Mouse (Mus musculus): ENCODE measurements around the gene Hist1h2bb. TPM values are rescaled to one million over a fixed set of nuclear protein-coding genes. Genes with fewer than 3 reads are reported as not detected.

Gene Hist1h2bb
- total and polyA plus RNA-seq, 3 experiments = 0.53 to 2,852 (median 54.6) TPM

- TF ChIP-seq EP300 (IDR thresholded peaks at IDR 0.05; ENCODE audit: low read length) (no peak), ETS1 (conservative IDR thresholded peaks at IDR 0.05; ENCODE audit: low read depth, low read length) (peak; percentile 18; the same call in 1 of the 2 replicates), MAX (IDR thresholded peaks at IDR 0.05; ENCODE audit: low read length) (0 out of 2 replicates have a peak, but pooled peaks have one; percentile 54), JUND (conservative IDR thresholded peaks at IDR 0.05; ENCODE audit: low read depth, low read length) (0 out of 2 replicates have a peak, but pooled peaks have one; percentile 40), NELFE (IDR thresholded peaks at IDR 0.05; ENCODE audit: low read depth, low read length) (no peak), MAZ (IDR thresholded peaks at IDR 0.05; ENCODE audit: low read depth, low read length) (no peak), USF1 (IDR thresholded peaks at IDR 0.05; ENCODE audit: low read depth, low read length) (no peak), ZKSCAN1 (IDR thresholded peaks at IDR 0.05; ENCODE audit: borderline replicate concordance, low read depth, low read length) (no peak), POLR2AphosphoS2 (IDR thresholded peaks at IDR 0.05; ENCODE audit: low read depth, low read length) (peak; percentile 100), NRF1 (IDR thresholded peaks at IDR 0.05; ENCODE audit: low read depth, low read length) (no peak; the same call in 1 of the 2 replicates), UBTF (IDR thresholded peaks at IDR 0.05; ENCODE audit: low read depth, low read length) (peak; percentile 99), TBP (conservative IDR thresholded peaks at IDR 0.05; ENCODE audit: low read depth, low read length) (no peak), BHLHE40 (IDR thresholded peaks at IDR 0.05; ENCODE audit: low read depth, low read length) (peak; percentile 49; the same call in 1 of the 2 replicates), CHD2 (IDR thresholded peaks at IDR 0.05; ENCODE audit: low read length) (peak; percentile 77), RAD21 (IDR thresholded peaks at IDR 0.05; ENCODE audit: low read depth, low read length) (peak; percentile 48), POLR2A (IDR thresholded peaks at IDR 0.05; ENCODE audit: low read depth, low read length) (peak; percentile 55; the same call in 1 of the 2 replicates), MAFK (IDR thresholded peaks at IDR 0.05; ENCODE audit: insufficient replicate concordance, low read length) (0 out of 2 replicates have a peak, but pooled peaks have one; percentile 33), IRF4 (IDR thresholded peaks at IDR 0.05; ENCODE audit: low read depth, low read length) (no peak; the same call in 1 of the 2 replicates), SIN3A (IDR thresholded peaks at IDR 0.05; ENCODE audit: low read length) (peak; percentile 61; the same call in 1 of the 2 replicates)
Measured at GRCm38 (mm10) chr13:23697491-23698299, 48.8 kb upstream of the Hist1h2bb start (continued).

- no peaks in the 10 kb centered on the region for H3K9me3 ChIP-seq (replicated peaks; ENCODE audit: low read length)
- H3K36me3 ChIP-seq (replicated peaks in 1 of 2; ENCODE audit: control insufficient read depth in 1 of 2, insufficient read depth in 1 of 2, low read length in 1 of 2) = no peaks in the 10 kb centered on the region
- DNase-seq (ENCODE audit: extremely low read depth) = peak; percentile 98
- peak within 1 kb of the TSS; percentile 93; the same call in 1 of the 2 replicates for H3K4me2 ChIP-seq (ENCODE audit: insufficient read depth, low read depth, poor library complexity, severe bottlenecking)
- H3K27me3 ChIP-seq (replicated peaks) = no peaks in the 10 kb centered on the region
- dilution Hi-C loops (cut with MboI; ENCODE audit: extremely low pct_ligation_motif_present, extremely low pct_unique_long_range_greater_than_20kb, low sequenced_read_pairs) = loop anchor here (10.0 kb wide), 1 partner anchor 47 kb away; the partner anchor contains the start of genes Hist1h2bb and Hist1h3c
- H3K27ac ChIP-seq (ENCODE audit: insufficient read depth, low read depth) = peak within 1 kb of the TSS; percentile 89
- H3K79me2 ChIP-seq (replicated peaks; ENCODE audit: control insufficient read depth, extremely low read depth, insufficient read depth, poor library complexity, severe bottlenecking) = no peaks in the 10 kb centered on the region
- peaks cover 2 to 49% of the 10 kb centered on the region in 2 experiments; a peak in 2 of 4 replicates for H3K4me1 ChIP-seq (ENCODE audit: control insufficient read depth in 1 of 2, insufficient read depth in 2 of 2)
- H3K9ac ChIP-seq (ENCODE audit: insufficient read depth, low read depth) = peak within 1 kb of the TSS; percentile 67
- in situ Hi-C loops (cut with MboI; ENCODE audit: low pct_ligation_motif_present, low pct_unique_long_range_greater_than_20kb, low sequenced_read_pairs) = no loop called here
- peak within 1 kb of the TSS; percentile 26 to 47 (median 32) for H3K4me3 ChIP-seq (replicated peaks in 1 of 3; ENCODE audit: low read depth in 2 of 3, low read length in 2 of 3, poor library complexity in 1 of 3)
- TF ChIP-seq POLR2A (IDR thresholded peaks at IDR 0.05; ENCODE audit: low read depth, low read length) (peak; percentile 100), MAFK (IDR thresholded peaks at IDR 0.05; ENCODE audit: insufficient replicate concordance, low read length) (no peak), CHD1 (IDR thresholded peaks at IDR 0.05; ENCODE audit: low read depth, low read length) (0 out of 2 replicates have a peak, but pooled peaks have one; percentile 18), NELFE (IDR thresholded peaks at IDR 0.05; ENCODE audit: low read depth, low read length) (peak; percentile 100), POLR2AphosphoS2 (IDR thresholded peaks at IDR 0.05; ENCODE audit: low read depth, low read length) (peak; percentile 99), USF2 (conservative IDR thresholded peaks at IDR 0.05; ENCODE audit: low read depth, low read length) (no peak), MXI1 (IDR thresholded peaks at IDR 0.05; ENCODE audit: low read depth, low read length) (peak; percentile 87), SIN3A (IDR thresholded peaks at IDR 0.05; ENCODE audit: low read length) (peak; percentile 98), SMC3 (IDR thresholded peaks at IDR 0.05; ENCODE audit: low read depth, low read length) (no peak), ZMIZ1 (IDR thresholded peaks at IDR 0.05; ENCODE audit: low read depth, low read length) (peak; percentile 100), ZNF384 (IDR thresholded peaks at IDR 0.05; ENCODE audit: low read depth, low read length) (peak; percentile 27; the same call in 1 of the 2 replicates), ETS1 (conservative IDR thresholded peaks at IDR 0.05; ENCODE audit: low read depth, low read length) (peak; percentile 51; the same call in 1 of the 2 replicates), CHD2 (IDR thresholded peaks at IDR 0.05; ENCODE audit: low read length) (peak; percentile 62; the same call in 1 of the 2 replicates), HCFC1 (IDR thresholded peaks at IDR 0.05; ENCODE audit: low read depth, low read length) (peak; percentile 87), IRF4 (IDR thresholded peaks at IDR 0.05; ENCODE audit: low read depth, low read length) (peak; percentile 16; the same call in 1 of the 2 replicates), E2F4 (IDR thresholded peaks at IDR 0.05; ENCODE audit: insufficient replicate concordance, low read depth, low read length) (peak; percentile 77; the same call in 1 of the 2 replicates), NRF1 (IDR thresholded peaks at IDR 0.05; ENCODE audit: low read depth, low read length) (peak; percentile 50; the same call in 1 of the 2 replicates), CTCF (conservative IDR thresholded peaks at IDR 0.05 in 1 of 2, IDR thresholded peaks at IDR 0.05 in 1 of 2; ENCODE audit: low read depth in 2 of 2, low read length in 2 of 2) (no peak), RCOR1 (conservative IDR thresholded peaks at IDR 0.05; ENCODE audit: low read depth, low read length) (peak; percentile 98), MEF2A (IDR thresholded peaks at IDR 0.05; ENCODE audit: borderline replicate concordance, low read depth, low read length) (peak; percentile 64), ZC3H11A (IDR thresholded peaks at IDR 0.05; ENCODE audit: low read depth, low read length) (no peak), RAD21 (IDR thresholded peaks at IDR 0.05; ENCODE audit: low read depth, low read length) (no peak), EP300 (IDR thresholded peaks at IDR 0.05; ENCODE audit: low read length) (no peak), JUN (IDR thresholded peaks at IDR 0.05; ENCODE audit: insufficient read depth, low read depth, low read length) (no peak)
Measured at GRCm38 (mm10) chr13:23698300-23698693, 48.2 kb upstream of the Hist1h2bb start, which contains the start of gene Hist1h4c. Hist1h4c (minus strand) TSS chr13:23698454.
